Mouse (Mus musculus) R1 (cell line): ENCODE measurements at regions not wholly inside any gene's neighbourhood (a gene's known extent, or its start where the extent isn't known, plus 50 kb on each side); places are given as distances from the start of the nearest gene placed in this dataset.

Experiments used
- DNase-seq: peaks from one replicate; pipeline ENCODE4 v3.0.0-alpha.2; 2018; ENCODE audit warnings: low read depth, low spot score

GRCm38 (mm10) chr16:70621750-70622149, 308.0 kb downstream of the Gbe1 start:
- no peak for DNase-seq

- no peak for DNase-seq
Observed at GRCm38 (mm10) chr16:70643630-70644264, 330.0 kb downstream of the Gbe1 start.

- peak; percentile 11 for DNase-seq
Observed at GRCm38 (mm10) chr16:70644695-70645279, 331.0 kb downstream of the Gbe1 start.

- DNase-seq, result no peak
Observed at GRCm38 (mm10) chr16:70654429-70655081, 340.8 kb downstream of the Gbe1 start.

GRCm38 (mm10) chr16:70689826-70690225, 376.1 kb downstream of the Gbe1 start:
- no peak for DNase-seq

- DNase-seq, result no peak
Observed at GRCm38 (mm10) chr16:70724722-70725284, 411.1 kb downstream of the Gbe1 start.

- no peak for DNase-seq
Observed at GRCm38 (mm10) chr16:70725291-70725801, 411.6 kb downstream of the Gbe1 start.

- no peak for DNase-seq
Observed at GRCm38 (mm10) chr16:70733016-70733415, 419.3 kb downstream of the Gbe1 start.

GRCm38 (mm10) chr16:70740046-70740445, 426.3 kb downstream of the Gbe1 start:
- DNase-seq, result no peak

- DNase-seq, result no peak
Observed at GRCm38 (mm10) chr16:70754228-70754627, 440.5 kb downstream of the Gbe1 start.

- DNase-seq, result peak; percentile 94
Observed at GRCm38 (mm10) chr16:70798061-70798460, 484.3 kb downstream of the Gbe1 start.

- no peak for DNase-seq
Observed at GRCm38 (mm10) chr16:70803549-70803948, 489.8 kb downstream of the Gbe1 start.

GRCm38 (mm10) chr16:70825910-70826309, 512.2 kb downstream of the Gbe1 start:
- no peak for DNase-seq

- no peak for DNase-seq
Observed at GRCm38 (mm10) chr16:70835006-70835405, 521.3 kb downstream of the Gbe1 start.

GRCm38 (mm10) chr16:70838139-70838538, 524.4 kb downstream of the Gbe1 start:
- DNase-seq, result no peak

GRCm38 (mm10) chr16:70868241-70868640, 554.5 kb downstream of the Gbe1 start:
- DNase-seq, result no peak

GRCm38 (mm10) chr16:70869205-70869604, 555.5 kb downstream of the Gbe1 start:
- DNase-seq, result no peak

GRCm38 (mm10) chr16:70874080-70874479, 560.3 kb downstream of the Gbe1 start:
- peak; percentile 7 for DNase-seq

- no peak for DNase-seq
Observed at GRCm38 (mm10) chr16:70880678-70881077, 566.9 kb downstream of the Gbe1 start.

- no peak for DNase-seq
Observed at GRCm38 (mm10) chr16:70881098-70881850, 567.5 kb downstream of the Gbe1 start.

GRCm38 (mm10) chr16:70900085-70900484, 586.3 kb downstream of the Gbe1 start:
- no peak for DNase-seq

- DNase-seq, result no peak
Observed at GRCm38 (mm10) chr16:70920047-70920446, 606.3 kb downstream of the Gbe1 start.
